Mouse (Mus musculus) limb, embryonic 13.5 days (tissue): ENCODE data around the gene Col4a3bp. TPM values are rescaled to one million over a fixed set of nuclear protein-coding genes. Genes with fewer than 3 reads are reported as not detected.

Experiments used
- ATAC-seq: fragments of 200-750 bp; cut with Nextera tagmentation; 2 replicates; pipeline ENCODE4 v1.8.0; 2017; ENCODE audit warnings: low read depth, moderate number of reproducible peaks, moderate TSS enrichment; ENCODE audit not compliant: low FRiP score
- H3K27ac ChIP-seq: fragments of 300-500 bp; sonication (generic); 2 replicates; pipeline ENCODE4 v1.5.1; 2015; ENCODE audit warnings: inconsistent platforms, mild to moderate bottlenecking, moderate library complexity
- H3K27me3 ChIP-seq: fragments of 300-500 bp; sonication (generic); 2 replicates; pipeline ENCODE4 v1.6.1; 2015; ENCODE audit warnings: mild to moderate bottlenecking, inconsistent platforms
- H3K36me3 ChIP-seq: fragments of 300-500 bp; sonication (generic); 2 replicates; pipeline ENCODE4 v1.6.1; 2015; ENCODE audit warnings: inconsistent platforms, mild to moderate bottlenecking, moderate library complexity
- H3K4me1 ChIP-seq: fragments of 300-500 bp; sonication (generic); 2 replicates; pipeline ENCODE4 v1.6.1; 2015; ENCODE audit warnings: inconsistent platforms
- H3K4me2 ChIP-seq: fragments of 300-500 bp; sonication (generic); replicated peaks from 2 replicates; pipeline ENCODE4 v1.6.1; 2015; ENCODE audit warnings: inconsistent platforms, mild to moderate bottlenecking, moderate library complexity
- H3K4me3 ChIP-seq: fragments of 300-500 bp; sonication (generic); 2 replicates; pipeline ENCODE4 v1.5.1; 2015; ENCODE audit warnings: moderate library complexity, mild to moderate bottlenecking, inconsistent platforms
- H3K9ac ChIP-seq: fragments of 300-500 bp; sonication (generic); 2 replicates; pipeline ENCODE4 v1.6.1; 2015; ENCODE audit warnings: mild to moderate bottlenecking, inconsistent platforms
- H3K9me3 ChIP-seq: fragments of 300-500 bp; sonication (generic); 2 replicates; pipeline ENCODE4 v1.6.1; 2016; ENCODE audit warnings: inconsistent platforms
- WGBS: fragments of 180-500 bp; shearing (Covaris S2); methylation state at CpG from one replicate; pipeline ENCODE4 v1.1.7; 2015; 5-methylcytosine and 5-hydroxymethylcytosine counted together
- polyA plus RNA-seq: library from polyadenylated mRNA; unstranded; fragments of >200 nt; fragmentation: Nextera tagmentation; extraction: Ambion mirVana; gene quantifications from 2 replicates; pipeline ENCODE4 v1.2.1, GENCODE M21; 2015

The Col4a3bp gene
- polyA plus RNA-seq, 1 experiment from 2014 or later, result 9.9 TPM

DNA sequence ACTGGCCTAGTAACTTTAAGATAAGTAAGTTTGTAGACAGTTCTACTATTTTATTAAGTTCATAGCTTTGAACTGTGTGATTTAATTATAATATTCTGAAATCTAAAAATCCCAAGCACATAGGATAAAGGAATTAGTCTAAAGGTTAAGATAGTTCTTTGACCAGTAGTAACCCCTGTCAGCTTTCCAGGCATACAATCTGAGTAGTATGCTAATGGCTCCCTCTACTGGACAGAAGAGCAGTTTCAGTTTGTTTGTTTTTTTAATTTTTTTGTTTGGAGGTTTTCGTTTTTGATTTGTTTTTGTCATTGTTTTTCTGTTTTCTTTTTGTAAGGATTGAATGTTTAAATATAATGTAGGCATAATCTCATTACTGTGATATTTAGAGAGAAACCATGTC lies 51.2 kb downstream of the Col4a3bp start:
- no peaks in the 10 kb centered on the region for H3K9me3 ChIP-seq
- H3K9ac ChIP-seq, result no peak overlapping the region
- WGBS, result 6% methylated on average over 1 of the region's 1 CpGs
- H3K36me3 ChIP-seq, result peaks cover 3% of the 10 kb centered on the region; the same call in 1 of the 2 replicates
- no peaks in the 10 kb centered on the region; the same call in 1 of the 2 replicates for H3K4me1 ChIP-seq
- no peaks in the 10 kb centered on the region for H3K27me3 ChIP-seq
- H3K4me2 ChIP-seq, result no peak overlapping the region
- no peak overlapping the region for H3K27ac ChIP-seq
- no peak for ATAC-seq
- H3K4me3 ChIP-seq, result no peak overlapping the region

DNA sequence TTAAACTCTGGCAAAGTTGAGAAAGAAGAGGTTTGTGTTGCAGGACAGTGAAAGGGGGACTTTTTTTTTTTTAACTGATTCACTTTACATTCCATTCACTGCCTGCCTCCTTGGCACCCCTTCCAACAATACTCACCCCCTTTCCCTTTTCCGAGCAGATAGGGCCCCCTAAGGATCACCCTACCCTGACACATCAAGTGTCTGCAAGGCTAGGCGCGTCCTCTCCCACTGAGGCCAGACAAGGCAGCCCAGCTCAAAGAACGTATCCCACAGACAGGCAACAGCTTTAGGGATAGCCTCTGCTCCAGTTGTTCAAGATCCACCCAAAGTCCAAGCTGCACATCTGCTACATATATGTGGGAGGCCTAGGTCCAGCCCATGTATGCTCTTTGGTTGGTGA lies 51.7 kb downstream of the Col4a3bp start:
- WGBS, result 84% methylated on average over 4 of the region's 4 CpGs
- no peak for ATAC-seq
- Histone ChIP-seq H3K4me2 (no peak overlapping the region), H3K27me3 (no peaks in the 10 kb centered on the region), H3K4me1 (no peaks in the 10 kb centered on the region), H3K27ac (no peak overlapping the region), H3K9ac (no peak overlapping the region), H3K9me3 (no peaks in the 10 kb centered on the region), H3K36me3 (peaks cover 8% of the 10 kb centered on the region), H3K4me3 (no peak overlapping the region)

DNA sequence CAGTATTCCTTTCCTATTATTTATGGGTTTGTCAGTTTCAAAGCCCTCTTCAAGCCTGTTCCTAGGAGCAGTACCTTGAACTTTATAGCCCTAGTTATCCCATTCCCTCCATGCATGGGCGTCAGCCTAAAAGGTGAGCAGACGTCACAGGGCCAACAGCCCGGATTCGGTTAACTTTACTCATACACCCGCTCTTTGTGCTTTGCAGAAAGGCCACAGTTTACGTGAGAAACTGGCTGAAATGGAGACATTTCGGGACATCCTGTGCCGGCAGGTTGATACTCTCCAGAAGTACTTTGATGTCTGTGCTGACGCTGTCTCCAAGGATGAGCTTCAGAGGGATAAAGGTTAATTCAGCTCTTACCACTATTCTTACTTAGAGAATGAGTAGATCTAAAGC lies 56.8 kb downstream of the Col4a3bp start:
- no peaks in the 10 kb centered on the region for H3K9me3 ChIP-seq
- no peak overlapping the region for H3K9ac ChIP-seq
- WGBS, result 81% methylated on average over 9 of the region's 9 CpGs
- peaks cover 21% of the 10 kb centered on the region for H3K36me3 ChIP-seq
- no peaks in the 10 kb centered on the region for H3K4me1 ChIP-seq
- H3K4me2 ChIP-seq, result no peak overlapping the region
- H3K4me3 ChIP-seq, result no peak overlapping the region
- no peak for ATAC-seq
- no peaks in the 10 kb centered on the region for H3K27me3 ChIP-seq
- no peak overlapping the region for H3K27ac ChIP-seq

GRCm38 (mm10) chr13:96604242-96604641 lies 61.8 kb downstream of the Col4a3bp start:
- Histone ChIP-seq H3K4me3 (no peak overlapping the region), H3K27me3 (no peaks in the 10 kb centered on the region), H3K9ac (no peak overlapping the region), H3K27ac (no peak overlapping the region), H3K4me1 (no peaks in the 10 kb centered on the region), H3K4me2 (no peak overlapping the region), H3K36me3 (peaks cover 34% of the 10 kb centered on the region), H3K9me3 (no peaks in the 10 kb centered on the region)
- no peak for ATAC-seq
- 90% methylated on average over 2 of the region's 2 CpGs for WGBS

- no peak overlapping the region for H3K4me3 ChIP-seq
- ATAC-seq, result no peak
- H3K4me2 ChIP-seq, result no peak overlapping the region
- H3K36me3 ChIP-seq, result peaks cover 25% of the 10 kb centered on the region
- no peak overlapping the region for H3K27ac ChIP-seq
- no peaks in the 10 kb centered on the region for H3K4me1 ChIP-seq
- no peaks in the 10 kb centered on the region for H3K27me3 ChIP-seq
- H3K9ac ChIP-seq, result no peak overlapping the region
- no peaks in the 10 kb centered on the region for H3K9me3 ChIP-seq
- 84% methylated on average over 3 of the region's 3 CpGs for WGBS
Measured at GRCm38 (mm10) chr13:96614615-96615014, 72.2 kb downstream of the Col4a3bp start.

GRCm38 (mm10) chr13:96620891-96621290 lies 78.5 kb downstream of the Col4a3bp start:
- Histone ChIP-seq H3K27ac (no peak overlapping the region), H3K4me2 (no peak overlapping the region), H3K36me3 (peaks cover 24% of the 10 kb centered on the region), H3K4me1 (no peaks in the 10 kb centered on the region), H3K4me3 (no peak overlapping the region), H3K9me3 (no peaks in the 10 kb centered on the region), H3K27me3 (no peaks in the 10 kb centered on the region), H3K9ac (no peak overlapping the region)
- ATAC-seq, result no peak
- WGBS, result 82% methylated on average over 1 of the region's 1 CpGs

- no peaks in the 10 kb centered on the region for H3K27me3 ChIP-seq
- no peaks in the 10 kb centered on the region for H3K9me3 ChIP-seq
- H3K9ac ChIP-seq, result no peak overlapping the region
- H3K36me3 ChIP-seq, result peaks cover 46% of the 10 kb centered on the region
- no peak for ATAC-seq
- no peak overlapping the region for H3K4me3 ChIP-seq
- H3K27ac ChIP-seq, result no peak overlapping the region
- 95% methylated on average over 4 of the region's 4 CpGs for WGBS
- H3K4me1 ChIP-seq, result no peaks in the 10 kb centered on the region
- H3K4me2 ChIP-seq, result no peak overlapping the region
Measured at GRCm38 (mm10) chr13:96630396-96630795, 88.0 kb downstream of the Col4a3bp start.

DNA sequence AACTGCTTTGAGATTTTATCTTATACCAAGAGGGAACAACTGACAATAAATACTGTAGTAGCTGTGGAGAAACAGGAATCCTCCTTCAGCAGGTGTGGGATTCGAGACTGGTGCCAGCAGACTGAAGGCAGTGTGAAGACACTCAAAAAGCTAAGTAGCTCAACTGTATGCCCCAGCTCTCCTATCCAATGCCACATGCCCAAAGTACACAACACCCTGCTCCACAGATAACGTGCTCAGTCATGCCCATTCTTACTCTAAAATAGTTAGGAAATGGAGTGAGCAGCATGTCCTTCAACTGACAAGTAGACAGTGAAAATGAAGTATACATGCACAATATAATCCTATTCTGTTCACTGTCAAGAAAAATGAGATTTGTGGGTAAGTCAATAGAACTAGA lies 101.8 kb downstream of the Col4a3bp start:
- Histone ChIP-seq H3K36me3 (peaks cover 18% of the 10 kb centered on the region), H3K4me1 (no peaks in the 10 kb centered on the region), H3K9ac (no peak overlapping the region), H3K4me2 (no peak overlapping the region), H3K27ac (no peak overlapping the region), H3K9me3 (no peaks in the 10 kb centered on the region), H3K27me3 (no peaks in the 10 kb centered on the region), H3K4me3 (no peak overlapping the region)
- ATAC-seq, result no peak
- 78% methylated on average over 2 of the region's 2 CpGs for whole genome bisulfite sequencing

DNA sequence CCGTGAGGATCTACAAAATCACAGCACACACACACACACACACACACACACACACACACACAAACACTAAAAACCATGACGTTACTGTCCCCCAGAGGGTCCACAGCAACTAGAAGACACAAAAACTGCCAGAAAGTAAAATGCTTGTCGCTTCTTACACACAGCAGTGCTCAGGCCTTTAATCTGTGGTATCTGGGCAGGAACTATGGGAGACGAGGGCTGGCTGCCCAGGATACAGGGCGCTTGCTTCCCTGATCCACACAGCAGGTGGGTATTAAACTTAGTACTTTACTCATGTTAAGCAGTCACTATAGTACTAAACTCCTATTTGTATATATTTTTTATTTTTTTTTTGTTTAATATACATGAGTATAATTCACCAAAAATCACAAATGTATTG lies 103.4 kb downstream of the Col4a3bp start:
- 0 out of 2 replicates have a peak, but pooled peaks have one; percentile 21 for ATAC-seq
- H3K27me3 ChIP-seq, result no peaks in the 10 kb centered on the region
- H3K9ac ChIP-seq, result no peak overlapping the region
- H3K9me3 ChIP-seq, result no peaks in the 10 kb centered on the region
- WGBS, result 50% methylated on average over 5 of the region's 5 CpGs
- peaks cover 28% of the 10 kb centered on the region for H3K36me3 ChIP-seq
- H3K27ac ChIP-seq, result no peak overlapping the region
- no peaks in the 10 kb centered on the region for H3K4me1 ChIP-seq
- no peak overlapping the region for H3K4me2 ChIP-seq
- H3K4me3 ChIP-seq, result no peak overlapping the region

DNA sequence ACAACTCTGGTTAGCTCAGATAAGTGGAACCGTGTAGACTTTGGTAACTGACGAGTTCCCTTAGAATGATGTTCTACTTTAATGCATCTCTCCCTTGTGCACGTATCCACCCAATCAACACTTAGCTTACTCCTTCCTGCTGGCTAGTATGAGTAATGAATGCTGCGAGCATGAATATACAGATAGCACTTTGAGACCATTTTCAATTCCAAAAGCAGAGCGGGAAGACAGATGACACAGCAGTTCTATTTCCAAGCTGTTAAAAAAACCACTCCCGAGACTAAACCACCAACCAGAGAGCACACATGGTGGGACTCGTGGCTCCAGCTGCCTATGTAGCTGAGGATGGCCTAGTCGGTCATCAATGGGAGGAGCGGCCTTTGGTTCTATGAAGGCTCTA lies 110.6 kb downstream of the Col4a3bp start:
- Histone ChIP-seq H3K4me2 (no peak overlapping the region), H3K27ac (no peak overlapping the region), H3K36me3 (peaks cover 93% of the 10 kb centered on the region), H3K9ac (no peak overlapping the region), H3K9me3 (no peaks in the 10 kb centered on the region), H3K27me3 (no peaks in the 10 kb centered on the region), H3K4me1 (no peaks in the 10 kb centered on the region), H3K4me3 (no peak overlapping the region)
- 89% methylated on average over 9 of the region's 9 CpGs for WGBS
- ATAC-seq, result no peak

DNA sequence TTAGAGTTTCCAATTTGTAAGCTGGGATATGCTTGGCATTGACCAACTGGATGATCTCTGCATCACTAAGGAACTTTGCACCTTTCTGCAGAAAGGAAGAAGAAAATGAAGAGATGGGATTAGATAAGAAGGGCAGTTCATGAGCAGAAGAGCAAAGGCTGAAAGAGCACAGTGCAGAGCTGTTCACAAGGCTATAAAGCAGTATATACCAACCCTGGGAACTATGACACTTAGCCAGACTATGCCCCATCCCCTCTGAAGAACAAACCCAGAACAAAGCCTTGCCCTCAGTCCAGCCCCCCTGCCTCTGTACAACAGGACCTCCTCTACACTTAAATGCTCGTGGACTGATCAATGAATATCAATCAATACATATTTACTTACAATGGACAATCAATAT lies 114.3 kb downstream of the Col4a3bp start:
- no peak overlapping the region for H3K4me3 ChIP-seq
- H3K36me3 ChIP-seq, result peaks cover 93% of the 10 kb centered on the region
- no peak overlapping the region for H3K27ac ChIP-seq
- H3K4me2 ChIP-seq, result no peak overlapping the region
- no peaks in the 10 kb centered on the region for H3K27me3 ChIP-seq
- H3K9ac ChIP-seq, result no peak overlapping the region
- no peaks in the 10 kb centered on the region for H3K9me3 ChIP-seq
- no peak for ATAC-seq
- 85% methylated on average over 1 of the region's 1 CpGs for WGBS
- H3K4me1 ChIP-seq, result no peaks in the 10 kb centered on the region

DNA sequence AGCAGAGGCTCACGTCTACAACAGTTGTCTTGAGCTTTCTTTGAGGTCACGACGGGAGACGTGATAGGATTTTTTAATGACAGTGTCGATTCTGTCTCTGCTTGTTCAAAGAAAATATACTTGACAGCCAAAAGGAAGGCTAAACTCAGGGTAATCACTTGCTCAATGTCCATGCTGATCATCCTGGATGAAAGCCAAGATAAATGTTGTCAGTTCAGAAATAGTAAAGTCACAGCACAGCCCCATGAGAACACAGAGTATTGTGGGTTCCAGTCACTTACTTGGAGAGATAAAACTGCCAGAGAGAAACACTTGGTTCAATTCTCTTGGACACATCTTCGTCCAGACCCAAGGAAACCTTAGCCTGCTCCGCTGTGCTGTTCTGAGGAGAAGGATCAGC lies 116.5 kb downstream of the Col4a3bp start:
- Histone ChIP-seq H3K27me3 (no peaks in the 10 kb centered on the region), H3K4me2 (no peak overlapping the region), H3K9ac (no peak overlapping the region), H3K4me1 (no peaks in the 10 kb centered on the region), H3K4me3 (no peak overlapping the region), H3K9me3 (no peaks in the 10 kb centered on the region), H3K36me3 (peaks cover 96% of the 10 kb centered on the region), H3K27ac (no peak overlapping the region)
- 91% methylated on average over 7 of the region's 7 CpGs for WGBS
- ATAC-seq, result no peak

DNA sequence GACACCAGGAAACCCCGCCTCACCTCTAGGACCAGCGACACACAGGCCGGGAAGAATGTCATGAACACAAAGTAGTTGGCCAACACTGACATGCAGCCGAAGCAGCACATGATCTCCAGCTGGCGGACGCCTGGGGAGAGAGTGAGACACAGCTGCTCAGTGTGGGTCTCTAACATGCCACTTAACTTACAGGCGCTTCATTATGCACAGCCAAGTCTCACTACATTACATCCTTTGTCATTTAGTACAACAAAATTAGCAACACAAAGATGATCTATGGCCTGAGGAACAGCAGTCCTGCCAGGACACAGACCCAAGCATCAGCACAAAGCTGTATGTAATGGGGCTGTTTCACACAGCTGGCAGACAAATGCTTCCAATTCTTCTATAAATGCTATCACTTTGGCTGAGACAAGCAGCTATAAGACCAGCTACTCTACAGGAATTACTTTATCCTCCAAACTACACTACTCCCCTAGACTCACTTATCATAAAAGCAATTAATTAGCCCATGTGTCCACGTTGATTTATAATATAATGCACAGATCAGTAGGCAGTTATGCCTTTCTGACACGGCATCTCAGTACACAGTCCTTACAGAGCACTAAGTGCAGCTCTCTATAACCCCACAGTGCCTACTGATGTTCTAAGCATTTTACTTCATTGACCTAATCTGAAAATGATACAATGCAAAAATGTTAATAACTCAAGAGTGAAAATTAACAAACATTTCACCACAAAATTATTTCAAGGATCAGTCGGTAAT lies 117.9 kb downstream of the Col4a3bp start:
- Histone ChIP-seq H3K4me2 (no peak overlapping the region), H3K9ac (no peak overlapping the region), H3K4me3 (no peak overlapping the region), H3K36me3 (peaks cover 96% of the 10 kb centered on the region), H3K9me3 (no peaks in the 10 kb centered on the region), H3K27ac (no peak overlapping the region), H3K4me1 (no peaks in the 10 kb centered on the region), H3K27me3 (no peaks in the 10 kb centered on the region)
- WGBS, result 76% methylated on average over 10 of the region's 10 CpGs
- no peak for ATAC-seq
